Mouse (Mus musculus) urinary bladder, postnatal 25 days (tissue): ENCODE data around the gene Acbd6.

Source experiments
- DNase-seq: peaks from one replicate; pipeline ENCODE4 v3.0.0; 2022; ENCODE audit warnings: low spot score

Acbd6 gene

GRCm38 (mm10) chr1:155558012-155558842, at the start of gene Acbd6:
Gene Acbd6 (plus strand): TSS chr1:155558120.
- peak; percentile 67 for DNase-seq

GRCm38 (mm10) chr1:155510263-155510662, 47.7 kb upstream of the Acbd6 start:
- no peak for DNase-seq

GRCm38 (mm10) chr1:155515866-155516265, 42.1 kb upstream of the Acbd6 start:
- no peak for DNase-seq

GRCm38 (mm10) chr1:155516594-155516993, 41.3 kb upstream of the Acbd6 start:
- DNase-seq: peak; percentile 42

GRCm38 (mm10) chr1:155517060-155517459, 40.9 kb upstream of the Acbd6 start:
- DNase-seq: no peak

GRCm38 (mm10) chr1:155520285-155520684, 37.6 kb upstream of the Acbd6 start:
- DNase-seq: no peak

- DNase-seq: no peak
Observed at GRCm38 (mm10) chr1:155522493-155522892, 35.4 kb upstream of the Acbd6 start.

GRCm38 (mm10) chr1:155526176-155526575, 31.7 kb upstream of the Acbd6 start:
- no peak for DNase-seq

GRCm38 (mm10) chr1:155527027-155527786, 30.7 kb upstream of the Acbd6 start:
- no peak for DNase-seq

GRCm38 (mm10) chr1:155527787-155528158, 30.1 kb upstream of the Acbd6 start:
- DNase-seq: no peak

- no peak for DNase-seq
Observed at GRCm38 (mm10) chr1:155528405-155529119, 29.4 kb upstream of the Acbd6 start.

- DNase-seq: no peak
Observed at GRCm38 (mm10) chr1:155529120-155529963, 28.6 kb upstream of the Acbd6 start.

- no peak for DNase-seq
Observed at GRCm38 (mm10) chr1:155530561-155531457, 27.1 kb upstream of the Acbd6 start.

- no peak for DNase-seq
Observed at GRCm38 (mm10) chr1:155532396-155532795, 25.5 kb upstream of the Acbd6 start.

GRCm38 (mm10) chr1:155532833-155533688, 24.9 kb upstream of the Acbd6 start:
- no peak for DNase-seq

GRCm38 (mm10) chr1:155533689-155533965, 24.3 kb upstream of the Acbd6 start:
- DNase-seq: no peak

- peak; percentile 56 for DNase-seq
Observed at GRCm38 (mm10) chr1:155537005-155537642, 20.8 kb upstream of the Acbd6 start.

- no peak for DNase-seq
Observed at GRCm38 (mm10) chr1:155538006-155538405, 19.9 kb upstream of the Acbd6 start.

- no peak for DNase-seq
Observed at GRCm38 (mm10) chr1:155557642-155558011, 293 bp upstream of the Acbd6 start.
